Mouse (Mus musculus) MEL-GATA-1-ER (cell line): ENCODE results near the gene Spaca6.
A peak's percentile ranks its signal among the peaks of the same experiment; 100 is the strongest.
"Not testable (repeated sequence)": the region's sequence is repeated elsewhere in the genome, so short reads cannot be mapped to it uniquely, and the experiment has no call there.

Source experiments
- DNase-seq: peaks from one replicate; pipeline ENCODE4 v3.0.0-alpha.2; 2012; ENCODE audit warnings: low read depth; ENCODE audit errors: extremely low read depth

The Spaca6 gene

GRCm38 (mm10) chr17:17843534-17844261, 16.7 kb downstream of the Spaca6 start:
- no peak for DNase-seq

GRCm38 (mm10) chr17:17844606-17845005, 17.6 kb downstream of the Spaca6 start:
- DNase-seq: not testable (repeated sequence)

GRCm38 (mm10) chr17:17845187-17846027, 18.4 kb downstream of the Spaca6 start:
- no peak for DNase-seq

GRCm38 (mm10) chr17:17848988-17849387, 22.0 kb downstream of the Spaca6 start:
- peak; percentile 85 for DNase-seq

- no peak for DNase-seq
These were observed 23.2 kb downstream of the Spaca6 start for GRCm38 (mm10) chr17:17849906-17850712.

- no peak for DNase-seq
These were observed 28.3 kb downstream of the Spaca6 start, which contains the start of gene Has1 for GRCm38 (mm10) chr17:17855064-17855838. TSS of gene Has1 (minus strand) at chr17:17855205.

GRCm38 (mm10) chr17:17856612-17857011, 29.7 kb downstream of the Spaca6 start:
- DNase-seq: no peak

GRCm38 (mm10) chr17:17857446-17857845, 30.5 kb downstream of the Spaca6 start:
- DNase-seq: no peak

- DNase-seq: no peak
These were observed 33.2 kb downstream of the Spaca6 start for GRCm38 (mm10) chr17:17860110-17860509.

- DNase-seq: no peak
These were observed 35.4 kb downstream of the Spaca6 start for GRCm38 (mm10) chr17:17862360-17862759.

- DNase-seq: no peak
These were observed 38.2 kb downstream of the Spaca6 start for GRCm38 (mm10) chr17:17865168-17865567.

GRCm38 (mm10) chr17:17866801-17867469, 40.0 kb downstream of the Spaca6 start:
- DNase-seq: no peak

- no peak for DNase-seq
These were observed 44.1 kb downstream of the Spaca6 start for GRCm38 (mm10) chr17:17870892-17871550.

GRCm38 (mm10) chr17:17871697-17872096, 44.7 kb downstream of the Spaca6 start:
- no peak for DNase-seq

- DNase-seq: no peak
These were observed 52.4 kb downstream of the Spaca6 start for GRCm38 (mm10) chr17:17879347-17879746.

- DNase-seq: no peak
These were observed 55.7 kb downstream of the Spaca6 start for GRCm38 (mm10) chr17:17882672-17883071.

- no peak for DNase-seq
These were observed 56.9 kb downstream of the Spaca6 start, which contains the start of gene Fpr1 for GRCm38 (mm10) chr17:17883840-17884239. TSS of gene Fpr1 (minus strand) at chr17:17883940.

- DNase-seq: no peak
These were observed 60.9 kb downstream of the Spaca6 start, which contains the start of the genes Fpr2 and Fpr3 for GRCm38 (mm10) chr17:17887774-17888248. TSS of gene Fpr2 (plus strand) at chr17:17887824. TSS of gene Fpr3 (plus strand) at chr17:17887852.

GRCm38 (mm10) chr17:17889732-17890425, 62.9 kb downstream of the Spaca6 start:
- DNase-seq: no peak
